Comparison of ENCODE assay signal across 16 mouse cellular contexts in genomic region chr15:83560941-83561477, GRCm38 (mm10). TPM values are rescaled to one million over a fixed set of nuclear protein-coding genes. Genes with fewer than 3 reads are reported as not detected.
"Had no signal": no experiment of that assay in that cellular context is flagged by ENCODE, and none has a peak within 500 bp of the region (broad histone marks: within the 10 kb centered on the region; RNA-seq: fewer than 3 reads in every experiment).

No protein-coding gene starts in this region.

- H3K27ac ChIP-seq: limb, embryonic 12.5 days; midbrain, embryonic 15.5 days; neural tube, embryonic 12.5 days; stomach, embryonic 15.5 days had no signal

- H3K4me2 ChIP-seq: limb, embryonic 12.5 days; midbrain, embryonic 15.5 days; neural tube, embryonic 12.5 days; stomach, embryonic 15.5 days had no signal

- DNase-seq: kidney, adult 2 months; kidney, postnatal 25 days; layer of hippocampus, adult 9-11 months; lung, adult 2 months; lung, postnatal 36 days; spleen, adult 18-20 months; thymus, adult 2 months; thymus, postnatal 25 days had no signal

- H3K27me3 ChIP-seq: stomach, embryonic 15.5 days had no signal

- H3K9ac ChIP-seq: limb, embryonic 12.5 days; midbrain, embryonic 15.5 days; neural tube, embryonic 12.5 days; stomach, embryonic 15.5 days had no signal

- H3K9me3 ChIP-seq: limb, embryonic 12.5 days; midbrain, embryonic 15.5 days; neural tube, embryonic 12.5 days; stomach, embryonic 15.5 days had no signal

- H3K4me3 ChIP-seq: limb, embryonic 12.5 days; midbrain, embryonic 15.5 days; neural tube, embryonic 12.5 days; stomach, embryonic 15.5 days had no signal

- H3K36me3 ChIP-seq: limb, embryonic 12.5 days; midbrain, embryonic 15.5 days; neural tube, embryonic 12.5 days; stomach, embryonic 15.5 days had no signal

- ATAC-seq: intestine, embryonic 16.5 days; lung, postnatal 0 days; midbrain, embryonic 15.5 days had no signal

RNA-seq across cellular contexts. Expression of gene Bik, which starts 34.3 kb away (rescaled TPM):
- total RNA-seq: left cerebral cortex, postnatal 36 days; monocyte, adult 5-6 weeks had no signal
